Mouse (Mus musculus) lung, adult 18-20 months (tissue): ENCODE data around the gene Gm5767.
A peak's percentile ranks its signal among the peaks of the same experiment; 100 is the strongest.

Experiments used
- DNase-seq, 2 experiments: peaks; one replicate each; pipeline ENCODE4 v3.0.0; 2022; ENCODE audit warnings: mixed read lengths in 2 of 2

Gene Gm5767

DNA sequence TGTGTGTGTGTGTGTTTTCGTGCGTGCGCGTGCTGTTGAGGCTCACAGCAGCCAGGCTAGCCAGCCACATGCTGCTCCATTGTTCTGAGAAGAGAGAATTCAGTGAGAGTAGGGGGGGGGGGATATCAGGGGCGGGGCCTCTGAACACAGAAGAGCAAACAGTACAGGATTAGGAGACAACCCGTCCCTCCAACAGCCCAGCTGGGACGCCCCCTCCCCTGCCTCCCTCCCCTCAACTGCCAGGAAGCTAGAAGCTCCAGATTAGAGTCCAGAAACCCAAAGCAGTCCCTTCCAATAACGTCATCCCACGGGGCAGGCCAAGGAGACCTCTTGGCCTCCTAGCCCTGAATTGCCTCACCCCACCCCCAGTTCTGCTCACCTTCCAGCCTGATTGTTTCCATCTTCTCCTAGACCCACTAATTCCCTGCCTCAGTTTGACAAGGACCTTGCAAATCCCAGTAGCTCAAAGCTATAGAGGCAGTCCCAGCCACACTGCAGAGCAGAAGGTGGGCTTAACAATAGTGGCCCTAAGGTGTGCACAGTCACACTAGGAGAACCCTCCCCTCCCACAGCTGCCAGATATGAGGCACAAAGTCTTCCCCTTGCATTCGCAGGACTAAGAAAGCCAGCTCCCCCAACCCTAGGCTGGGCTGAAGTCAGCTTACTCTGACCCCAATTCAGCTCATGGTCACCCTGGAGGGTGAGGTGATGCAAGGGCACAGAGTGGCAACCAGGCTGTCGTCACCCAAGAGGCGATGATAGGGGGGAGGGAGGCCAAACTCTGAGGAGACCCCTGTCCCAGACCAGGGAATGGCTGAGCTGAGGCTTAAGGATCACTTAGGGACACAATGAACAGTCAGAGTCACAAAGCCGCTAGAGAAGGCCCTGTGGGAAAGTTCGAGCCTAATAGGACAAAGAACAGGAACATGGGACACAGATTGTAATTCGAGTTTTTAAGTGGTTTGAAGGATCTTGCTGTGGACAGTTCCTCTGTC, 10.2 kb upstream of the Gm5767 start:
- no peak for DNase-seq

DNA sequence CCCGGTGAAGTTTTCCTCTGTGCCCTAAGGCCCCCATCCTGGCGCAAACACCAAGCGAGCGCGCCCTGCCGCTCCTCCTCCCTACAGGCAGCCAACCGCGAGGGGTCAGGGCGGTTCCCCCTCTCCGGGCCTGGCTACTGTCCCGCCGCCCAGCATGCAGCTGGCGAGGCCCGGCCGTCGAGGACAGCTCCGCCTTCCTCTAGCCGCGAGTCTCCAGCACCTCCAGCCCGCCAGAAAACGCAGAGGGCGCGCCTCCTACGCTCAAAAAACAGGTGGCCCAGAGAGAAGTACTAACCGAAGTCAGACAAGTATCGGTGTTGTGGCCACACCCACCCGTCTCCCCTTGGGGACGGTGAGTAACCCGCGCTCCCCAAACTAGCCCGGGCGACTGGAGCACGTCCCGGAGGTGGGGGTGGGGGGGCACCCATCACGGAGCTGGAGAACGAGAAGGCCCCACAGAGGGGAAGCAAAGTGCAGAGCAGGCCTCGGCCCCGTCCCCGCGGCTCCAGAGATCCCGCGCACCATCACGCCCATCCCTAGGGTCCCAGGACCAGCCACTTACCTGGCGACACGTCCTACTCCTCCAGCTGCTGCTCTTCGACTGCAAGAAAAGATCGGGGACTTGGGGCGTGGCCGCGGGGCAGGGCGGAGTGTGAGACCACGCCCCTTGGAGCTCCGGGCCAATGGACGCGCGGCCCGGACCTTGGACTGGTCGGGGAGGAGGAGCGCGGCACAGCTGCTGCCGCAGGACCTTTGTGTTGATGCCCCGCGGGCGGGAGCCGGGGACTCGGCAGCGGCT, 8.8 kb upstream of the Gm5767 start, which contains the start of gene Carhsp1:
TSS of gene Carhsp1 (minus strand) at position 605 of the 799 bp plus-strand sequence.
- DNase-seq, result peak; percentile 96

GRCm38 (mm10) chr16:8672350-8672687, 8.3 kb upstream of the Gm5767 start:
- no peak for DNase-seq

DNA sequence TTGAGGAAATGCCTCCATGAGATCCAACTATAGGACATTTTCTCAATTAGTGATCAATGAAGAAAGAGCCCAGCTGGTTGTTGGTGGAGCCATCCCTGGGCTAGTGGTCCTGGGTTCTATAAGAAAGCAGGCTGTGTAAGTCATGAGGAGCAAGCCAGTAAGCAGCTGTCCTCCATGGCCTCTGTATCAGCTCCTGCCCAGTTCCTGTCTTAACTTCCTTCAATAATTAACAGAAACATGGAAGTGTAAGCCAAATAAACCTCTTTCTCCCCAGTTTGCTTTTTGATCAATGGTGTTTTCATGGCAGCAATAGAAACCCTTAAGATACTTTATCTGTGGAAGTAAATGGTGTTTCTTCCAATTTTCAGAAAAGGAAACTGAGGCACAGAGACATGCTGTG, 7.8 kb upstream of the Gm5767 start:
- DNase-seq, result no peak

DNA sequence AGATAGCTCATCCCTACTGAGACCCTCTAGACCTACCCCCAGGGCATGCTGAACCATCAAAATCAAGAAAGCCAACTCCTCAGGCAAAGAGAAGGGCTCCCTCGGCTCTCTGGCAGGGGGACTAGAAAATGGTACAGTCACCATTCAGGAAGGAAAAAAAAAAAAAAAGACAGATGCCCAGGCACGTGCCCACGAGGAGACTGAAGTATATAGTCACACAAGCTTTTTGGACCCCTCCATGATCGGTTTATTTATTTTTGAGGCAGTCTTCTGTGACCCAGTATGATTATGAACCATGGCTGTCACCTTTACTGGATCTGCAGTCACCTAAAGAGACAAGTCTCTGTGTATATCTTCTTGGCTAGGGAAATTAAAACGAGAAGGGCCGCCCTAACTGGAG, 7.2 kb upstream of the Gm5767 start:
- DNase-seq, result no peak

GRCm38 (mm10) chr16:8674165-8674564, 6.4 kb upstream of the Gm5767 start:
- DNase-seq, result peak; percentile 64 to 71

GRCm38 (mm10) chr16:8675559-8675958, 5.0 kb upstream of the Gm5767 start:
- DNase-seq, result no peak

- DNase-seq, result no peak
These were observed 4.3 kb upstream of the Gm5767 start for GRCm38 (mm10) chr16:8676228-8676627.

GRCm38 (mm10) chr16:8676800-8677199, 3.8 kb upstream of the Gm5767 start:
- DNase-seq, result peak in 1 of 2 experiments; percentile 54

GRCm38 (mm10) chr16:8678035-8678434, 2.5 kb upstream of the Gm5767 start:
- peak in 1 of 2 experiments; percentile 56 for DNase-seq

DNA sequence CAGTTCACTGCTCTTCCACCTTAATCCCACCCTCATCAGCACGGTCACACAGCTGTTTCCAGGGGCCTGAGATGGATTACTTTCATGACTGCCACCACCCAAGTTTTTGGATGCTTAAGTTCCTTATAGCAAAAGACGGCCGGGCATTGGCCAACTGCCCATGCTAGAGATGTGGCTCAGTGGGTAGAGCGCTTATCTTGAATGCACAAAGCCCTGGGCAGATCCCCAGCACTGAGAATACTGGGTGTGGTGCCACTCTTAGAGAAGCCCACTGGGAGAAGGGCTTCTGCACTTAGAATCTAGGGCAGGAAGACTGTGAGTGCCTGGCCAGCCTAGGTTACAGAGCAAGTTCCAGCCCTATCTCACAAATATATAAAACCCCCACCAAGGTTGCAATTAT, 1.9 kb upstream of the Gm5767 start:
- no peak for DNase-seq

DNA sequence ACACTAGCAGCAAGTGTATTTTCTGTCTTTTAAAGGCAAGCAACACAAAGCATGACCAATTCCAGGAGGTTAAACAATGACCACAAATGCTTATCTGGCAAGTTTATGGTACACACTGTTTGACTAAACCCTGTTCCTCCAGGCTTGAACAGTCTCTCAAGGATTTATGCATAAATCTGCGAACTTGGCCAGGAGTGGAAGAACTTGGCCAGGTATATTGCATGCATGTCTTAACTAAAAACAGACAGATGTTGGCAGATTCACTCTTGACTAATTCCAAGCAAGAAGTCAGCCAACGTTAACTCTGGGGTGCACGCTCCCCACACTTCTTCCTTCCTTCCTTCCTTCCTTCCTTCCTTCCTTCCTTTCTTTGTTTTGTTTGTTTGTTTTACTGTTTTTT, 790 bp upstream of the Gm5767 start:
- no peak for DNase-seq

GRCm38 (mm10) chr16:8685087-8685486, 4.5 kb downstream of the Gm5767 start:
- no peak for DNase-seq

- peak; percentile 66 to 71 for DNase-seq
These were observed 5.7 kb downstream of the Gm5767 start for GRCm38 (mm10) chr16:8686121-8686870.

DNA sequence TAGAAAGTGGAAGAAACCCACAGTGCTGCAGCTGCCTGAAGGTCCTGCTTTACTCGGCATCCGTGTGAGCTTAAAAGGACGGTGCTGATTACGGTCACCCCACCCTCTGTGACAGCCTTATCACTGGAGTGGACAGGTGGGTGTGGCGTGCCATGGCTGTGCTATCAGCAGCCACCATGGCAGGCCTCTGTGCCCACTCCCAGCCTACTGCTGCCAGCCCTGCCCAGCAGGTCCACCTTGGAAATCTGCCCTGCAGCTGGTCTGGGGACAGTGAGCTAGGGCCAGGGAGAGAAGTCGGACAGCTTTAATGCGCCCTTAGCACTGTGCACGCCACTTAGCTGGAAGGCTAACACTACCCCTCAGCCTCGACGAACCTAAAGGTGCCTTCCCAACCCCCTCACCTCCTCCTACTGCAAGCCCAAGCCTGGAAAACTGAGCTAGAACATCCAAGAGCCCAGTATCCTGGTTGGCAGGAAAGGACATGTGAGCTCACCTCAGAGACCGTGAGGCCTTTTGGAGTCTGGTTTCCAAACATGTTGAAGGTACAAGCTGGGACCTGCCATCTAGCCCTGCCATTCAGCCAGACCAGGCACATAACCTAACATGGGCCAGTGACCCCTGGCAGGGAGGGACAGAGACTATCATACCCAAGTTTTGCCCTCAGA, 6.4 kb downstream of the Gm5767 start:
- no peak for DNase-seq

DNA sequence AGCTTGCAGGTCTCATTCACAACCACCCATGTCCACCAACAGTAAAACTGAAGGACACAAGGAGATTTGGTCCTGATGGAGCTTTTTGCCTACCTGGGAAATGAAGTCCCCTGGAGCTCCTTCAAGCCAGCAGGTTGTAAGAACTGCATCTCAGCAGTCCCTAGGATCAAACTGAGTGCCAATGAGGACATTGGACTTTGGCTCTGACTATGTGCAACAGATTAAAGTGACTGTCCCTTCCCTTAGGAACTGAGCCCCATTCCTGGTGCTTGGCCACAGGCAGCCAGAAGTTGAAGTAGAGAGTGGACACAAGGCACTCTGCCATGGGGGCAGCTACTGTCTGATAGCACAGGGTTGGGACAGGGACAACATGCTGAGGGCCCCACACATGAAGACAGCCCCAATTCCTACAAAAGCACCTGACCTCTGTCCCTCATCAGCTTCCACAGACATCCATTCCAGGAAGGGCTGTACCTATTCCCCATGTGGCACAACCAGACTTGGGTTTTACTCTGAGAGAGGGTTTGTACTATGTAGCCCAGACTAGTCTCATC, 7.1 kb downstream of the Gm5767 start:
- DNase-seq, result no peak

DNA sequence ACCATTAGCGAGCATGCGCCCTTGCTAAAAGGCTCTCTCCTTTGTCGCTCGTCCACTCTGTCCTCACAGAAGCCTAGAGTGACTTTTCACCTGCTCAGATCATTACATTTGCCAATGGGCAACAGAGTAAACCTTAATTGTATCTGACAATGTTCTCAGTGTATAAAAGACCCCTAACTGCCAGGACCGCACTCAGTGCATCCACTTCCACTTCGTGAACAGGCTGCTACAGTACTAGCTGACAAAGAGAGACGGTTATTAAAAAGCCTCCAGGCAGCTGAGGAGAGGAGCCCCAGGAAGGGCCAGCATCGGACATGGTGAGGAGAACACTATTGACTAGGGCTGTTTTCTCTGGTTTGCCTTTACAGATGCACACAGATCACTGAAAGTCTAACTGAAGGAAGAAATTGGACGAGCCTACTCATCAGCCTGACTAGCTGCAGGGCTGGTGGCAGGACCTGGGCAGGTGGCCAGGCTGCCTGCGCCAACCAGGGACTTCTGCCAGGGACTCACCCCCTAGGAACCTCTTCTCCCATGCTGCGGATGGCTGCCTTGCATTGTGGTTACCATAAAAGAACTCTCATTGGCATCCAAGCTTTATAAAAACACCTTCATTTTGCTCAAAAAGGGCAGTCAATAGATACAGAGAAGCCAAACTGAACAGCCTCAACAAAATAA, 9.5 kb downstream of the Gm5767 start:
- no peak for DNase-seq

- no peak for DNase-seq
These were observed 10.6 kb downstream of the Gm5767 start for GRCm38 (mm10) chr16:8691206-8691605.

DNA sequence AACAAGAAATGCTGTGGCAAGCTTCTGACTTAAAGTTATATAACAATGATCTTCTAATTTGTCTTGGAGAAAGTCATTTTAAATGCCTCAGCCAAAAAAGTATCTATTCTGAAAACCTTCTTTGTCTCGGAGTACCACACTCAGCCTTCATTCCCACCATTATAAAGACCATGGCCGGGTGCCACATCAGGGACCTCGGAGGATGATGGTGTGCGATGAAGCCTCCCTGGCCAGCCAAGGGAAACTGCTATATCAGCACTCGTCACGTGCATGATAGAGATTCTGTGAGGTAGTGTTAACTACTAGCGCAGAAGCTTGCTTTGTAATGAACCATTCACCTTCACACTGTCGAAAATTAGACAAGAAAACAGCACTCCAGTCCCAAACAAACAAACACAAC, 19.0 kb downstream of the Gm5767 start:
- DNase-seq, result no peak

GRCm38 (mm10) chr16:8700586-8700985, 20.0 kb downstream of the Gm5767 start:
- no peak for DNase-seq

GRCm38 (mm10) chr16:8711998-8712397, 31.4 kb downstream of the Gm5767 start:
- no peak for DNase-seq
